Mouse (Mus musculus): ENCODE data around the gene Gm2115.

The Gm2115 gene

GRCm38 (mm10) chr7:84528796-84529533, at the start of gene Gm2115:
TSS of gene Gm2115 (plus strand) at chr7:84528954.
- peak; percentile 6 for DNase-seq

GRCm38 (mm10) chr7:84483447-84484407, 45.0 kb upstream of the Gm2115 start:
- no peak for DNase-seq

- no peak for DNase-seq
These were observed 42.3 kb upstream of the Gm2115 start for GRCm38 (mm10) chr7:84486485-84486884.

- no peak for DNase-seq
These were observed 25.6 kb upstream of the Gm2115 start for GRCm38 (mm10) chr7:84503163-84503562.

- DNase-seq = no peak
These were observed 10.1 kb upstream of the Gm2115 start for GRCm38 (mm10) chr7:84518533-84519198.

GRCm38 (mm10) chr7:84521329-84521728, 7.4 kb upstream of the Gm2115 start:
- no peak for DNase-seq

GRCm38 (mm10) chr7:84522426-84522825, 6.3 kb upstream of the Gm2115 start:
- no peak for DNase-seq

- DNase-seq = no peak
These were observed 2.6 kb upstream of the Gm2115 start for GRCm38 (mm10) chr7:84526171-84526570.

- no peak for DNase-seq
These were observed 4.0 kb downstream of the Gm2115 start for GRCm38 (mm10) chr7:84532795-84533194.

- DNase-seq = no peak
These were observed 5.9 kb downstream of the Gm2115 start for GRCm38 (mm10) chr7:84534632-84535031.

- DNase-seq = no peak
These were observed 16.2 kb downstream of the Gm2115 start for GRCm38 (mm10) chr7:84544946-84545345.

GRCm38 (mm10) chr7:84546667-84547066, 17.9 kb downstream of the Gm2115 start:
- no peak for DNase-seq

GRCm38 (mm10) chr7:84551472-84551871, 22.7 kb downstream of the Gm2115 start:
- DNase-seq = no peak

GRCm38 (mm10) chr7:84555294-84555693, 26.5 kb downstream of the Gm2115 start:
- no peak for DNase-seq

GRCm38 (mm10) chr7:84557332-84557731, 28.6 kb downstream of the Gm2115 start:
- no peak for DNase-seq

GRCm38 (mm10) chr7:84560500-84560899, 31.7 kb downstream of the Gm2115 start:
- DNase-seq = no peak

GRCm38 (mm10) chr7:84564236-84564635, 35.5 kb downstream of the Gm2115 start:
- DNase-seq = no peak

- DNase-seq = no peak
These were observed 37.4 kb downstream of the Gm2115 start for GRCm38 (mm10) chr7:84566200-84566599.

GRCm38 (mm10) chr7:84577034-84577433, 48.3 kb downstream of the Gm2115 start:
- DNase-seq = no peak

GRCm38 (mm10) chr7:84578841-84579240, 50.1 kb downstream of the Gm2115 start:
- no peak for DNase-seq

GRCm38 (mm10) chr7:84579769-84580168, 51.0 kb downstream of the Gm2115 start:
- DNase-seq = no peak

- no peak for DNase-seq
These were observed 56.3 kb downstream of the Gm2115 start for GRCm38 (mm10) chr7:84585086-84585485.

All from cerebellum, adult 8-10 months (tissue).